Mouse (Mus musculus) CH12.LX (cell line): Measurements from ENCODE around the gene Gse1. TPM values are rescaled to one million over a fixed set of nuclear protein-coding genes. Genes with fewer than 3 reads are reported as not detected.

Experiments used
- DNase-seq: peaks from one replicate; pipeline ENCODE4 v3.0.0-alpha.2; 2013; ENCODE audit errors: extremely low read depth
- H3K27ac ChIP-seq: 2 replicates; pipeline ENCODE4 v1.5.1; 2012; ENCODE audit warnings: low read depth, mild to moderate bottlenecking, control low read depth, moderate library complexity; ENCODE audit not compliant: insufficient read depth
- H3K27me3 ChIP-seq: replicated peaks from 2 replicates; pipeline ENCODE3; 2012; ENCODE audit warnings: inconsistent platforms
- H3K36me3 ChIP-seq, 2 experiments: replicated peaks in 1 of 2; 2 replicates each; pipeline versions ENCODE3 to v1.6.1; 2012; ENCODE audit warnings: inconsistent platforms in 1 of 2, low read length in 1 of 2, mild to moderate bottlenecking in 1 of 2, mixed read lengths in 1 of 2, moderate library complexity in 1 of 2; ENCODE audit not compliant: control insufficient read depth in 1 of 2, insufficient read depth in 1 of 2
- H3K4me1 ChIP-seq, 2 experiments: 2 replicates each; pipeline ENCODE4 v1.6.1; 2012; ENCODE audit warnings: inconsistent platforms in 1 of 2, moderate library complexity in 1 of 2; ENCODE audit not compliant: insufficient read depth in 2 of 2, control insufficient read depth in 1 of 2
- H3K4me2 ChIP-seq: 2 replicates; pipeline ENCODE4 v1.6.1; 2012; ENCODE audit warnings: low read depth, mild to moderate bottlenecking, control low read depth; ENCODE audit not compliant: poor library complexity, insufficient read depth, severe bottlenecking
- H3K4me3 ChIP-seq, 3 experiments: fragments of 150-350 bp in 1 of 3; sonication (generic) in 1 of 3; replicated peaks in 1 of 3; 2 replicates each; pipeline versions ENCODE3 to v1.5.1; 2011 to 2012; ENCODE audit warnings: low read depth in 2 of 3, low read length in 2 of 3, mild to moderate bottlenecking in 2 of 3, moderate library complexity in 2 of 3, control low read depth in 1 of 3, improper control_type of control experiment in 1 of 3, inconsistent platforms in 1 of 3, mixed read lengths in 1 of 3; ENCODE audit not compliant: poor library complexity in 1 of 3
- H3K79me2 ChIP-seq: replicated peaks from 2 replicates; pipeline ENCODE4 v1.6.1; 2012; ENCODE audit warnings: mild to moderate bottlenecking, moderate library complexity; ENCODE audit not compliant: control insufficient read depth, poor library complexity, insufficient read depth, severe bottlenecking; ENCODE audit errors: extremely low read depth
- H3K9ac ChIP-seq: 2 replicates; pipeline ENCODE4 v1.6.1; 2012; ENCODE audit warnings: low read depth, mild to moderate bottlenecking, control low read depth, moderate library complexity; ENCODE audit not compliant: insufficient read depth
- H3K9me3 ChIP-seq: replicated peaks from 2 replicates; pipeline ENCODE3; 2012; ENCODE audit warnings: low read length, inconsistent platforms, mixed read lengths
- BHLHE40 ChIP-seq: IDR thresholded peaks from 2 replicates; pipeline ENCODE4 v1.6.1; 2011; ENCODE audit warnings: mild to moderate bottlenecking, low read depth, low read length, improper control_type of control experiment
- CTCF ChIP-seq, 2 experiments: IDR thresholded peaks in 1 of 2; conservative IDR thresholded peaks in 1 of 2; 2 replicates each; pipeline ENCODE4 v1.5.1; 2011 to 2012; ENCODE audit warnings: low read depth in 2 of 2, low read length in 2 of 2, improper control_type of control experiment in 1 of 2, inconsistent platforms in 1 of 2, mild to moderate bottlenecking in 1 of 2, moderate library complexity in 1 of 2
- E2F4 ChIP-seq: IDR thresholded peaks from 2 replicates; pipeline ENCODE4 v1.6.1; 2011; ENCODE audit warnings: low read depth, low read length, improper control_type of control experiment; ENCODE audit not compliant: insufficient replicate concordance
- ETS1 ChIP-seq: conservative IDR thresholded peaks from 2 replicates; pipeline ENCODE4 v1.6.1; 2012; ENCODE audit warnings: low read depth, mild to moderate bottlenecking, inconsistent platforms, low read length, improper control_type of control experiment, moderate library complexity
- GABPA ChIP-seq: IDR thresholded peaks from 2 replicates; pipeline ENCODE4 v1.6.1; 2012; ENCODE audit warnings: low read depth, low read length, improper control_type of control experiment, inconsistent platforms; ENCODE audit not compliant: insufficient replicate concordance
- HCFC1 ChIP-seq: IDR thresholded peaks from 2 replicates; pipeline ENCODE4 v1.6.1; 2012; ENCODE audit warnings: low read depth, mild to moderate bottlenecking, inconsistent platforms, low read length, improper control_type of control experiment
- IRF4 ChIP-seq: IDR thresholded peaks from 2 replicates; pipeline ENCODE4 v1.6.1; 2014; ENCODE audit warnings: low read depth, mild to moderate bottlenecking, inconsistent platforms, low read length, improper control_type of control experiment
- JUN ChIP-seq: IDR thresholded peaks from 2 replicates; pipeline ENCODE4 v1.6.1; 2011; ENCODE audit warnings: low read depth, mild to moderate bottlenecking, low read length, improper control_type of control experiment, moderate library complexity; ENCODE audit not compliant: insufficient read depth
- KAT2A ChIP-seq: IDR thresholded peaks from 2 replicates; pipeline ENCODE4 v1.6.1; 2012; ENCODE audit warnings: low read length, improper control_type of control experiment, inconsistent platforms; ENCODE audit not compliant: insufficient replicate concordance
- MAX ChIP-seq: IDR thresholded peaks from 2 replicates; pipeline ENCODE4 v1.6.1; 2011; ENCODE audit warnings: low read length, improper control_type of control experiment
- MYC ChIP-seq: IDR thresholded peaks from 2 replicates; pipeline ENCODE4 v1.6.1; 2011; ENCODE audit warnings: low read depth, mild to moderate bottlenecking, improper control_type of control experiment, low read length
- NRF1 ChIP-seq: IDR thresholded peaks from 2 replicates; pipeline ENCODE4 v1.6.1; 2014; ENCODE audit warnings: low read depth, mild to moderate bottlenecking, inconsistent platforms, low read length, improper control_type of control experiment, moderate library complexity
- PAX5 ChIP-seq: IDR thresholded peaks from 2 replicates; pipeline ENCODE4 v1.6.1; 2012; ENCODE audit warnings: low read length, inconsistent platforms, mixed read lengths
- SIN3A ChIP-seq: IDR thresholded peaks from 2 replicates; pipeline ENCODE4 v1.6.1; 2012; ENCODE audit warnings: low read length, improper control_type of control experiment, inconsistent platforms
- SMC3 ChIP-seq: IDR thresholded peaks from 2 replicates; pipeline ENCODE4 v1.6.1; 2011; ENCODE audit warnings: low read depth, low read length, improper control_type of control experiment
- TBP ChIP-seq: conservative IDR thresholded peaks from 2 replicates; pipeline ENCODE4 v1.6.1; 2011; ENCODE audit warnings: low read depth, low read length, improper control_type of control experiment
- UBTF ChIP-seq: IDR thresholded peaks from 2 replicates; pipeline ENCODE4 v1.6.1; 2012; ENCODE audit warnings: low read depth, mild to moderate bottlenecking, inconsistent platforms, low read length, improper control_type of control experiment, moderate library complexity
- ZC3H11A ChIP-seq: IDR thresholded peaks from 2 replicates; pipeline ENCODE4 v1.6.1; 2012; ENCODE audit warnings: low read depth, mild to moderate bottlenecking, inconsistent platforms, low read length, improper control_type of control experiment
- ZMIZ1 ChIP-seq: IDR thresholded peaks from 2 replicates; pipeline ENCODE4 v1.6.1; 2012; ENCODE audit warnings: low read depth, mild to moderate bottlenecking, inconsistent platforms, low read length, improper control_type of control experiment
- dilution Hi-C: fragments of 300-500 bp; cut with MboI; formaldehyde crosslinking; loops from 2 replicates; pipeline ENCODE4 v1.14.3; 2020; ENCODE audit warnings: low sequenced_read_pairs; ENCODE audit not compliant: extremely low pct_unique_long_range_greater_than_20kb, extremely low pct_ligation_motif_present
- in situ Hi-C: fragments of 300-500 bp; cut with MboI; formaldehyde crosslinking; loops from 3 replicates; pipeline ENCODE4 v1.14.3; 2019; ENCODE audit warnings: low sequenced_read_pairs, low pct_ligation_motif_present, low pct_unique_long_range_greater_than_20kb, mixed read lengths
- polyA plus RNA-seq: library from polyadenylated mRNA; unstranded; fragments of >175 nt; gene quantifications from 2 replicates; pipeline ENCODE4 v1.2.1, GENCODE M21; 2012; ENCODE audit warnings: low read depth; ENCODE audit not compliant: insufficient read length
- total RNA-seq, 2 experiments: library from RNA; depleted of rRNA; stranded (reverse); fragments of 300-350 nt in 1 of 2; fragments of >200 nt in 1 of 2; gene quantifications; 2 replicates each; pipeline ENCODE4 v1.2.3; 2012 to 2014

Gse1 gene
- total and polyA plus RNA-seq, 3 experiments: 1.3 to 9.8 (median 8.5) TPM

GRCm38 (mm10) chr8:120431042-120431441 lies 202.8 kb downstream of the Gse1 start:
- H3K36me3 ChIP-seq: no peaks in the 10 kb centered on the region
- H3K79me2 ChIP-seq: no peaks in the 10 kb centered on the region
- no peak for TF ChIP-seq NRF1
- no peak overlapping the region for H3K4me2 ChIP-seq
- no peak overlapping the region for H3K27ac ChIP-seq
- H3K9me3 ChIP-seq: peaks cover 15% of the 10 kb centered on the region
- peaks cover 13 to 21% of the 10 kb centered on the region in 2 experiments for H3K4me1 ChIP-seq
- no peak overlapping the region for H3K4me3 ChIP-seq
- peaks cover 6% of the 10 kb centered on the region for H3K27me3 ChIP-seq
- no peak overlapping the region for H3K9ac ChIP-seq
- no peak for DNase-seq
- in situ Hi-C loops (no loop called here), dilution Hi-C loops (no loop called here)

GRCm38 (mm10) chr8:120432438-120432837 lies 204.2 kb downstream of the Gse1 start:
- Histone ChIP-seq H3K4me1 (peaks cover 21 to 35% of the 10 kb centered on the region in 2 experiments), H3K36me3 (no peaks in the 10 kb centered on the region), H3K9ac (no peak overlapping the region), H3K79me2 (no peaks in the 10 kb centered on the region), H3K4me2 (no peak overlapping the region), H3K4me3 (no peak overlapping the region), H3K27ac (no peak overlapping the region), H3K27me3 (peaks cover 6% of the 10 kb centered on the region), H3K9me3 (peaks cover 15% of the 10 kb centered on the region)
- no peak for DNase-seq
- TF ChIP-seq TBP (no peak), GABPA (no peak), KAT2A (no peak), UBTF (no peak), PAX5 (no peak), SIN3A (no peak), HCFC1 (no peak), BHLHE40 (no peak), ZC3H11A (no peak)
- in situ Hi-C loops (no loop called here), dilution Hi-C loops (no loop called here)

DNA sequence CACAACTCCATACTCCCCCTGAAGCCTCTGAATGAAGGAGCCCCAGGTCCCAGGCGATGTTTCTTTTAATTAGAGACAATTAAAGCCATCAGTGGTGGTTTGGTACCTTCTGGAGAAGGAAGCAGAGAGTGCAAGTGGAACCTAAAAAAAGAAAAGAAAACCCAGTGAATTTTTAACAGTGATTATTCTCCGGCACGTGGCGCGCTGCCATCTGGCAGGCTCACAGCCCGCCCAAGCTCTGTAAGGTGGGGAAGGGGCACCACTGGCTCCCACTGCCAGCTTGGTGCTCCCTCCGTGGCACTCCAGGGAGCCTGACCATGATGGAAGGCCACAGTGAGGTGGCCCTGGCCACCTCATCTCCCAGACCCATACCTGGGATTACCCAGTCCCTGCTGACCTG lies 204.9 kb downstream of the Gse1 start:
- no peak for TF ChIP-seq PAX5
- TF ChIP-seq ETS1: no peak
- no peak for TF ChIP-seq HCFC1
- no peak for TF ChIP-seq E2F4
- TF ChIP-seq MYC: no peak
- no peak for TF ChIP-seq MAX
- TF ChIP-seq NRF1: no peak
- no peak for TF ChIP-seq JUN
- TF ChIP-seq IRF4: no peak
- TF ChIP-seq BHLHE40: no peak
- no peak for TF ChIP-seq SMC3
- TF ChIP-seq CTCF (conservative IDR thresholded peaks at IDR 0.05 in 1 of 2, IDR thresholded peaks at IDR 0.05 in 1 of 2; ENCODE audit: low read depth in 2 of 2, low read length in 2 of 2): no peak
- no peak for TF ChIP-seq ZMIZ1
- H3K4me1 ChIP-seq: peaks cover 26 to 42% of the 10 kb centered on the region in 2 experiments
- peaks cover 6% of the 10 kb centered on the region for H3K27me3 ChIP-seq
- in situ Hi-C loops: no loop called here
- no peaks in the 10 kb centered on the region for H3K79me2 ChIP-seq
- no peak overlapping the region for H3K9ac ChIP-seq
- H3K4me2 ChIP-seq: no peak overlapping the region
- no peak overlapping the region for H3K4me3 ChIP-seq
- no peak overlapping the region for H3K27ac ChIP-seq
- no peaks in the 10 kb centered on the region for H3K36me3 ChIP-seq
- DNase-seq: no peak
- H3K9me3 ChIP-seq: peaks cover 15% of the 10 kb centered on the region
- dilution Hi-C loops: no loop called here
